Mouse (Mus musculus) thymus, adult 2 months (tissue): ENCODE results near the gene Plcb2. TPM values are rescaled to one million over a fixed set of nuclear protein-coding genes. Genes with fewer than 3 reads are reported as not detected.
A peak's percentile ranks its signal among the peaks of the same experiment; 100 is the strongest.

Source experiments
- DNase-seq: peaks from one replicate; pipeline ENCODE4 v3.0.0; 2021
- H3K27ac ChIP-seq: fragments of 200-500 bp; 2 replicates; pipeline ENCODE4 v1.5.1; 2012; ENCODE audit warnings: low read length, control low read depth; ENCODE audit not compliant: control insufficient read depth, insufficient read depth
- H3K27me3 ChIP-seq: fragments of 200-500 bp; 2 replicates; pipeline ENCODE4 v1.6.1; 2012; ENCODE audit warnings: mild to moderate bottlenecking, low read length, moderate library complexity, mixed read lengths; ENCODE audit not compliant: control insufficient read depth, insufficient read depth
- H3K36me3 ChIP-seq: fragments of 200-500 bp; 2 replicates; pipeline ENCODE4 v1.6.1; 2012; ENCODE audit warnings: mild to moderate bottlenecking, low read length, moderate library complexity; ENCODE audit not compliant: control insufficient read depth, insufficient read depth
- H3K4me1 ChIP-seq: fragments of 200-500 bp; replicated peaks from 2 replicates; pipeline ENCODE4 v1.6.1; 2012; ENCODE audit warnings: low read length; ENCODE audit not compliant: control insufficient read depth, insufficient read depth
- H3K4me3 ChIP-seq: fragments of 200-500 bp; 2 replicates; pipeline ENCODE4 v1.5.1; 2012; ENCODE audit warnings: mild to moderate bottlenecking, low read length, control low read depth, moderate library complexity; ENCODE audit not compliant: control insufficient read depth, insufficient read depth
- CTCF ChIP-seq: fragments of 200-500 bp; IDR thresholded peaks from 2 replicates; pipeline ENCODE4 v1.5.1; 2012; ENCODE audit warnings: mild to moderate bottlenecking, control low read depth, low read length, moderate library complexity, borderline replicate concordance; ENCODE audit not compliant: control insufficient read depth, poor library complexity, insufficient read depth; ENCODE audit errors: extremely low read depth
- POLR2A ChIP-seq: fragments of 200-500 bp; IDR thresholded peaks from 2 replicates; pipeline ENCODE4 v1.6.1; 2012; ENCODE audit warnings: mild to moderate bottlenecking, low read length, control low read depth, moderate library complexity; ENCODE audit not compliant: control insufficient read depth, poor library complexity, insufficient read depth; ENCODE audit errors: extremely low read depth
- WGBS: fragments of 180-500 bp; shearing (Covaris S2); methylation state at CpG from one replicate; pipeline ENCODE4 v1.1.7; 2018; 5-methylcytosine and 5-hydroxymethylcytosine counted together
- polyA plus RNA-seq: library from polyadenylated mRNA; depleted of rRNA; stranded (reverse); fragments of >200 nt; gene quantifications from 2 replicates; pipeline ENCODE4 v1.2.3, GENCODE M21; 2012

The Plcb2 gene
- polyA plus RNA-seq, 1 experiment = 94.4 TPM

DNA sequence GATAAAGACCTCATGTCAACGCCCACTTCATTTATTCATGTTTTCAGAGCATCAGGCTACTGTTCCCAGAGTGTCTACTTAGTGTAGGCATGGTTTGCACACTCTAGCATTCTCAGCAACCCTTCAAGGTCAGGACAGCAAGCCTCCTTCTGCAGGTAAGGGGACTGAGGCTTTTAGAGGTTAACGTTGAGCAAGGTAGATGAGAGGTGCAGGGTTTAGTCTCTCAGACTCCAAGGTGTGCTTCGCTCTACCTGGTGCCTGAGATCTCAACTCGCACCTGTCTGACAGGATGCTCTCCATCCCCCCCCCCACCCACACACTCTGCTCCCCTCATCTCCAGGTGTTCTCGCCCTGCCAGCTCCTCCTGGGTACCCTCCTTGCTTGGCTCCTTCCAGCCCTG is 25.9 kb upstream of the Plcb2 start:
- Histone ChIP-seq H3K36me3 (no peaks in the 10 kb centered on the region), H3K27ac (no peak overlapping the region), H3K4me1 (peaks cover 13% of the 10 kb centered on the region), H3K27me3 (no peaks in the 10 kb centered on the region), H3K4me3 (no peak overlapping the region)
- TF ChIP-seq CTCF (no peak), POLR2A (no peak)
- DNase-seq = no peak
- WGBS = 92% methylated on average over 5 of the region's 5 CpGs

DNA sequence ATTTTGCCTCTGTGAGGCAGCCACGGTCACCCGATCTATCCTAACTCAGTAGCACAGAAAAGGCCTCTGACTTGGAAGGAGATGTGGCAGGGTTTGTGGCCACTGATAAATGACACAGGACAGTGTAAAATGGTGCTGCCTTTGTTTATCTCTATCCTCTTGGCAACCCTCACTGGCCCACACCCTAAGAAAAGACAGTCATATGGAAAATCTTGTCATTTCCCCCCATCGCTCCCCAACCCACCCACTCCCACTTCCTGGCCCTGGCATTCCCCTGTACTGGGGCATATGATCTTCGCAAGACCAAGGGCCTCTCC is 24.5 kb upstream of the Plcb2 start:
- Histone ChIP-seq H3K27me3 (no peaks in the 10 kb centered on the region), H3K4me1 (peaks cover 21% of the 10 kb centered on the region), H3K36me3 (no peaks in the 10 kb centered on the region), H3K4me3 (no peak overlapping the region), H3K27ac (no peak overlapping the region)
- TF ChIP-seq POLR2A (no peak), CTCF (no peak)
- 97% methylated on average over 4 of the region's 4 CpGs for WGBS
- no peak for DNase-seq

DNA sequence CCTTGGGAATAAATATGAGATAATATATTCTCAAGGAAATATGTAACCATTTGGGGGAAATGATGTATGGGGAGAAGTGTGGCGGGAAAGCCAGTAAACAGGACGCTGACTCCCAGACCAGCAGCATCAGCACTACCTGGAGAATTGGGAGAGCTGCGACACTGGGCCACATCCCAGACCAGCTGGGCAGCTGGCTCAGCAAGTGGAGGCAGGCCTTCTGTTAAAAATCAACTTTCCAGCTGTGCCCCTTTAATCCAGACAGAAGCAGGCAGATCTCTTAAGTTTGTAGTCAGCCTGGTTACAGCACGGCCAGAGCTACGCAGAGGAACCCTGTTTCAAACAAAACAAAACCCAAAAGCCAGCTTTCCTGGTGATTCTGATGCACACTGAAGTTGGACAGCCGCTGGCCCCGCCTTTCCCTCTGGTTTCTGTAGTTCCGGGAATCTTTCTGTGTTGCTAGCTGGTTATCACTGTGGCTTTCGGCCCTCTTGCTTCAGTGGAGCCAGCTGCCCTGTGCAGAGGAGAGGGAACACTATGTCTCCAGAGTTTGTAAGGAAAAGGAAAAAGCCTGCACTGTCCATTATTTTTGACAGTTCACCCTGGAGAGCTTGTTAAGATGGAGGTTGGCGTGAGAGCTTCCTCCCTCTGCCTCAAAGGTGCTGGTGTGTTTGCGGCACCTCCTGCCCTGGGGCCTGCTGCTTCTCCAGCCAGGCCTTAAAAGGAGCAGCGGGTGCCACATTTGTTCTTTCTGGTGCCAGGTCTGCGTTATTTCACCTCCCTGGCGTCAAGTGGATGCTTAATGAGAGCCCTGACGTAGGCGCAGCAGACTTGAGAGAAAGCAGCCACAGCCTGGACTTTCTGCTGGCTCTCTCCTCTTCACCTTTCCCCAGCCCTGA is 23.9 kb upstream of the Plcb2 start:
- DNase-seq = no peak
- 93% methylated on average over 16 of the region's 16 CpGs for WGBS
- Histone ChIP-seq H3K27ac (no peak overlapping the region), H3K36me3 (no peaks in the 10 kb centered on the region), H3K27me3 (no peaks in the 10 kb centered on the region), H3K4me3 (no peak overlapping the region), H3K4me1 (peaks cover 25% of the 10 kb centered on the region)
- no peak for TF ChIP-seq POLR2A

DNA sequence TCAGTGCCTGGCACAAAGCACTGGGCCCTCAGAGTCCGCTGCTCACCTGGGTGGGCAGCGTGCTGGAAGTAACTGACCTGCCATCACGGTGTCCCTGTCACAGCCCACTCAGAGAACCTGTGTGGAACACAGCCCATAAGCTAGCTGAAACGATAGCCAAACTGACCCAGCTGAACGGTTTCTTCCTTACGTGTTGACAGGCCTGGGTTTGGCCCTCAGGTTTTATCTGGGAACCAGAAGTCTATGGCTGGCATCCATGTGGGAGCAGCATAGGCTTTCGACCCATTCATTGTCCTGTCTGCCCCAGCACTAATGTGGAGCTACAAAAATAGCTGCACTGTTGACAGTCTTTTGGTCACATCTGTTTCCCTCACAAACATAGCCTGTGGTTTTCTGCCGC is 22.2 kb upstream of the Plcb2 start:
- no peaks in the 10 kb centered on the region for H3K27me3 ChIP-seq
- TF ChIP-seq CTCF (no peak), POLR2A (no peak)
- H3K27ac ChIP-seq = no peak overlapping the region
- 48% methylated on average over 8 of the region's 8 CpGs for WGBS
- no peaks in the 10 kb centered on the region for H3K36me3 ChIP-seq
- no peak overlapping the region for H3K4me3 ChIP-seq
- H3K4me1 ChIP-seq = peaks cover 34% of the 10 kb centered on the region
- no peak for DNase-seq

DNA sequence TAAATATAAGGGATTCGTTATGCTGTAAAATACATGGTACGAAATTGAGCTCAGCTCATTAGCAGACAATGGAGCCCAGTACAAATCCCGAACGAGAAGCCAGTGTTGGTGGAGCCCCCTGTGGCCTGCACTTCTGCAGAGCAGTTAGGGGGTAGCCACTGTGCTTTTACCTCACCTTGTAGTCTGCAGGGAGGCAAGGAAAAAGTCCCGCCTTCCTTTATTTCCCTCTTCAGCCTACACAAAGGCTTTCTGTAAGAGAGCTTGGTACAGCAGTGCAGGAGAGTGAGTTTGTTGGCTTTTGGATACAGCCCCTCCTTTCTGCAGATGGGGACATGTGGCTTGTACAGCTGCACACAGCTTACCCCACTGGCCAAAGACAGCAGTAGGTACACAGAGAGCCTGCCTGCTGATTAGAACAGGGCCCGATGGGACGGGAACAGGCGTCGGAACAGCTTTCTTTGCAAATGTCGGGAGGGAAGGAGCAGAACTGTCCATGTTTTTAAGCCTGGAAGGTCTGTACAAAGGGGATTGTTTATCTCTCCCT is 21.2 kb upstream of the Plcb2 start:
- DNase-seq = no peak
- H3K27me3 ChIP-seq = no peaks in the 10 kb centered on the region
- TF ChIP-seq POLR2A = no peak
- TF ChIP-seq CTCF = no peak
- H3K27ac ChIP-seq = no peak overlapping the region
- WGBS = 55% methylated on average over 10 of the region's 10 CpGs
- H3K4me1 ChIP-seq = peaks cover 43% of the 10 kb centered on the region
- H3K4me3 ChIP-seq = no peak overlapping the region
- H3K36me3 ChIP-seq = no peaks in the 10 kb centered on the region

DNA sequence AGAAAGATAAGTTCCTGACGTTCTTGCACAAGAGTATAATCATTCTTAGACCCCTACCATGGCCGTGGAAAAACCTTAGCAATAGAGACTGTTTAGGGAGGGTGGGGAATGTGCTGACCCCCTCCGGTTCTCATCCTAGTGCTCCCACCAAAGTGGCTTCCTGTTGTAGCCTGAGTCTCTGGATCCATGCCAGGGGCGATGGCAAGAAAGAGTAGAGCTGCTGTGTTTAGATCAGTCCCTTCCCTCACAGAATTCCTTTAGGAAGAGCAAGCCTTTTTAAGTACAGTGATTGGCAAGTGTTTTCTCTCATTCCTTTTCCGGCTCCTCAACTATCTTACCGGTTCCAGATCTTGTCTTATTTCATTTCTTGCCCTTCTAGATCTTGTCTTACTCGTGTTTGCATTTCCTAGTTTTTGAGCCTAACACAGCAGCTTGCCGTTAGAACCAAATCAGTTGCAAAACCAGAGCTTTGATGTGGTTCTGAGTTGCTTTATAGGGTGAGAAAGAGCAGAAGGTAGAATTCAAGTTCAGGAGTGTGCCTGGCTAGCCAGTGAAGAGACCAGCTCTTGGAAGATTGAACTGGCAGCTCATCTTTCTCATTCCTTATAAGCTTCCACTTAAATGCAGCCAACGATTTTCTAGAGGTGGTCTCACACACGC is 19.2 kb upstream of the Plcb2 start:
- Histone ChIP-seq H3K27me3 (no peaks in the 10 kb centered on the region), H3K27ac (peak overlapping the region; percentile 43), H3K4me1 (peaks cover 45% of the 10 kb centered on the region), H3K36me3 (no peaks in the 10 kb centered on the region), H3K4me3 (peak overlapping the region; percentile 27; the same call in 1 of the 2 replicates)
- 3% methylated on average over 10 of the region's 10 CpGs for WGBS
- DNase-seq = no peak
- no peak for TF ChIP-seq POLR2A
- TF ChIP-seq CTCF = no peak
